Mouse (Mus musculus): ENCODE measurements at regions not wholly inside any gene's neighbourhood (a gene's known extent, or its start where the extent isn't known, plus 50 kb on each side); places are given as distances from the start of the nearest gene placed in this dataset.

- Histone ChIP-seq H3K4me1 (ENCODE audit: control insufficient read depth, insufficient read depth, low read length) (no peaks in the 10 kb centered on the region), H3K4me3 (ENCODE audit: insufficient read depth, low read depth, low read length) (no peak overlapping the region), H3K27me3 (replicated peaks; ENCODE audit: control insufficient read depth, insufficient read depth, low read length) (peaks cover 1% of the 10 kb centered on the region; the same call in 1 of the 2 replicates), H3K27ac (ENCODE audit: insufficient read depth, low read depth, low read length) (no peak overlapping the region), H3K36me3 (ENCODE audit: control insufficient read depth, insufficient read depth, low read length) (no peaks in the 10 kb centered on the region)
- 55% methylated on average over 11 of the region's 11 CpGs for WGBS
- TF ChIP-seq POLR2A (IDR thresholded peaks at IDR 0.05; ENCODE audit: low read depth, low read length) (no peak), CTCF (conservative IDR thresholded peaks at IDR 0.05; ENCODE audit: insufficient read depth, insufficient read length, low read depth, low read length) (no peak)
- no peak for DNase-seq
Observed at GRCm38 (mm10) chr14:118318524-118318923, 51.8 kb downstream of the Gm9376 start.

- TF ChIP-seq POLR2A (IDR thresholded peaks at IDR 0.05; ENCODE audit: low read depth, low read length) = no peak
- no peak for TF ChIP-seq CTCF (conservative IDR thresholded peaks at IDR 0.05; ENCODE audit: insufficient read depth, insufficient read length, low read depth, low read length)
- Histone ChIP-seq H3K27ac (ENCODE audit: insufficient read depth, low read depth, low read length) (no peak overlapping the region), H3K4me1 (ENCODE audit: control insufficient read depth, insufficient read depth, low read length) (no peaks in the 10 kb centered on the region), H3K4me3 (ENCODE audit: insufficient read depth, low read depth, low read length) (no peak overlapping the region), H3K36me3 (ENCODE audit: control insufficient read depth, insufficient read depth, low read length) (no peaks in the 10 kb centered on the region), H3K27me3 (replicated peaks; ENCODE audit: control insufficient read depth, insufficient read depth, low read length) (peaks cover 1% of the 10 kb centered on the region; the same call in 1 of the 2 replicates)
- DNase-seq = no peak
- WGBS = 92% methylated on average over 4 of the region's 4 CpGs
Observed at GRCm38 (mm10) chr14:118320101-118320500, 53.3 kb downstream of the Gm9376 start.

- no peak for TF ChIP-seq CTCF (conservative IDR thresholded peaks at IDR 0.05; ENCODE audit: insufficient read depth, insufficient read length, low read depth, low read length)
- no peak for TF ChIP-seq POLR2A (IDR thresholded peaks at IDR 0.05; ENCODE audit: low read depth, low read length)
- Histone ChIP-seq H3K36me3 (ENCODE audit: control insufficient read depth, insufficient read depth, low read length) (no peaks in the 10 kb centered on the region), H3K4me3 (ENCODE audit: insufficient read depth, low read depth, low read length) (no peak overlapping the region), H3K4me1 (ENCODE audit: control insufficient read depth, insufficient read depth, low read length) (no peaks in the 10 kb centered on the region), H3K27ac (ENCODE audit: insufficient read depth, low read depth, low read length) (no peak overlapping the region), H3K27me3 (replicated peaks; ENCODE audit: control insufficient read depth, insufficient read depth, low read length) (peaks cover 1% of the 10 kb centered on the region; the same call in 1 of the 2 replicates)
- WGBS = 81% methylated on average over 3 of the region's 3 CpGs
- DNase-seq = no peak
Observed at GRCm38 (mm10) chr14:118321083-118321482, 54.3 kb downstream of the Gm9376 start.

- DNase-seq = no peak
- no peaks in the 10 kb centered on the region for H3K36me3 ChIP-seq (ENCODE audit: control insufficient read depth, insufficient read depth, low read length)
- no peaks in the 10 kb centered on the region for H3K4me1 ChIP-seq (ENCODE audit: control insufficient read depth, insufficient read depth, low read length)
- H3K4me3 ChIP-seq (ENCODE audit: insufficient read depth, low read depth, low read length) = no peak overlapping the region
- 25% methylated on average over 26 of the region's 26 CpGs for WGBS
- TF ChIP-seq CTCF (conservative IDR thresholded peaks at IDR 0.05; ENCODE audit: insufficient read depth, insufficient read length, low read depth, low read length) (no peak), POLR2A (IDR thresholded peaks at IDR 0.05; ENCODE audit: low read depth, low read length) (no peak)
- peaks cover 1% of the 10 kb centered on the region; the same call in 1 of the 2 replicates for H3K27me3 ChIP-seq (replicated peaks; ENCODE audit: control insufficient read depth, insufficient read depth, low read length)
- H3K27ac ChIP-seq (ENCODE audit: insufficient read depth, low read depth, low read length) = no peak overlapping the region
Observed at GRCm38 (mm10) chr14:118322003-118322821, 55.5 kb downstream of the Gm9376 start.

GRCm38 (mm10) chr14:118322865-118323264 is 56.1 kb downstream of the Gm9376 start:
- Histone ChIP-seq H3K27ac (ENCODE audit: insufficient read depth, low read depth, low read length) (no peak overlapping the region), H3K27me3 (replicated peaks; ENCODE audit: control insufficient read depth, insufficient read depth, low read length) (peaks cover 1% of the 10 kb centered on the region; the same call in 1 of the 2 replicates), H3K4me3 (ENCODE audit: insufficient read depth, low read depth, low read length) (no peak overlapping the region), H3K36me3 (ENCODE audit: control insufficient read depth, insufficient read depth, low read length) (no peaks in the 10 kb centered on the region), H3K4me1 (ENCODE audit: control insufficient read depth, insufficient read depth, low read length) (no peaks in the 10 kb centered on the region)
- 21% methylated on average over 11 of the region's 11 CpGs for whole genome bisulfite sequencing
- no peak for DNase-seq
- no peak for TF ChIP-seq POLR2A (IDR thresholded peaks at IDR 0.05; ENCODE audit: low read depth, low read length)
- TF ChIP-seq CTCF (conservative IDR thresholded peaks at IDR 0.05; ENCODE audit: insufficient read depth, insufficient read length, low read depth, low read length) = no peak

GRCm38 (mm10) chr14:118338071-118338470 is 71.3 kb downstream of the Gm9376 start:
- DNase-seq = no peak
- no peaks in the 10 kb centered on the region for H3K27me3 ChIP-seq (replicated peaks; ENCODE audit: control insufficient read depth, insufficient read depth, low read length)
- WGBS = 84% methylated on average over 3 of the region's 3 CpGs
- no peak overlapping the region for H3K27ac ChIP-seq (ENCODE audit: insufficient read depth, low read depth, low read length)
- no peaks in the 10 kb centered on the region for H3K4me1 ChIP-seq (ENCODE audit: control insufficient read depth, insufficient read depth, low read length)
- TF ChIP-seq CTCF (conservative IDR thresholded peaks at IDR 0.05; ENCODE audit: insufficient read depth, insufficient read length, low read depth, low read length) (no peak), POLR2A (IDR thresholded peaks at IDR 0.05; ENCODE audit: low read depth, low read length) (no peak)
- H3K36me3 ChIP-seq (ENCODE audit: control insufficient read depth, insufficient read depth, low read length) = no peaks in the 10 kb centered on the region
- no peak overlapping the region for H3K4me3 ChIP-seq (ENCODE audit: insufficient read depth, low read depth, low read length)

GRCm38 (mm10) chr14:118362931-118363330 is 96.2 kb downstream of the Gm9376 start:
- no peak overlapping the region for H3K27ac ChIP-seq (ENCODE audit: insufficient read depth, low read depth, low read length)
- WGBS = 37% methylated on average over 11 of the region's 11 CpGs
- H3K4me3 ChIP-seq (ENCODE audit: insufficient read depth, low read depth, low read length) = no peak overlapping the region
- no peaks in the 10 kb centered on the region for H3K27me3 ChIP-seq (replicated peaks; ENCODE audit: control insufficient read depth, insufficient read depth, low read length)
- no peaks in the 10 kb centered on the region for H3K4me1 ChIP-seq (ENCODE audit: control insufficient read depth, insufficient read depth, low read length)
- no peak for TF ChIP-seq CTCF (conservative IDR thresholded peaks at IDR 0.05; ENCODE audit: insufficient read depth, insufficient read length, low read depth, low read length)
- TF ChIP-seq POLR2A (IDR thresholded peaks at IDR 0.05; ENCODE audit: low read depth, low read length) = no peak
- no peak for DNase-seq
- H3K36me3 ChIP-seq (ENCODE audit: control insufficient read depth, insufficient read depth, low read length) = no peaks in the 10 kb centered on the region

All from kidney, adult 2 months (tissue).